Mouse (Mus musculus): ENCODE measurements around the gene Sft2d1. TPM values are rescaled to one million over a fixed set of nuclear protein-coding genes. Genes with fewer than 3 reads are reported as not detected.
"Not testable (repeated sequence)": the region's sequence is repeated elsewhere in the genome, so short reads cannot be mapped to it uniquely, and the experiment has no call there.

Gene Sft2d1
- total RNA-seq, 4 experiments from 2014 or later = 42.0 to 50.0 (median 45.0) TPM

- DNase-seq = no peak
Observed at GRCm38 (mm10) chr17:8302772-8303438, 8.0 kb upstream of the Sft2d1 start.

GRCm38 (mm10) chr17:8303671-8304070 lies 7.2 kb upstream of the Sft2d1 start:
- no peak for DNase-seq

GRCm38 (mm10) chr17:8305801-8306200 lies 5.1 kb upstream of the Sft2d1 start:
- DNase-seq = no peak

GRCm38 (mm10) chr17:8311751-8312150 lies 849 bp downstream of the Sft2d1 start:
- no peak for DNase-seq

GRCm38 (mm10) chr17:8313976-8314375 lies 3.1 kb downstream of the Sft2d1 start:
- DNase-seq = no peak

- DNase-seq = no peak
Observed at GRCm38 (mm10) chr17:8316251-8316650, 5.3 kb downstream of the Sft2d1 start.

- DNase-seq = not testable (repeated sequence)
Observed at GRCm38 (mm10) chr17:8326877-8327276, 16.0 kb downstream of the Sft2d1 start.

- no peak for DNase-seq
Observed at GRCm38 (mm10) chr17:8328511-8329174, 17.7 kb downstream of the Sft2d1 start.

GRCm38 (mm10) chr17:8330602-8331001 lies 19.7 kb downstream of the Sft2d1 start:
- no peak for DNase-seq

GRCm38 (mm10) chr17:8337159-8337558 lies 26.3 kb downstream of the Sft2d1 start, which contains the start of gene Prr18:
Gene Prr18, plus strand, starts transcription at chr17:8337459.
- DNase-seq = not testable (repeated sequence)

GRCm38 (mm10) chr17:8339666-8340374 lies 28.9 kb downstream of the Sft2d1 start:
- DNase-seq = no peak

GRCm38 (mm10) chr17:8340407-8341359 lies 29.8 kb downstream of the Sft2d1 start:
- no peak for DNase-seq

- no peak for DNase-seq
Observed at GRCm38 (mm10) chr17:8341360-8341963, 30.6 kb downstream of the Sft2d1 start.

- DNase-seq = no peak
Observed at GRCm38 (mm10) chr17:8342706-8343105, 31.8 kb downstream of the Sft2d1 start.

- no peak for DNase-seq
Observed at GRCm38 (mm10) chr17:8343416-8343815, 32.5 kb downstream of the Sft2d1 start.

- no peak for DNase-seq
Observed at GRCm38 (mm10) chr17:8347765-8348285, 36.9 kb downstream of the Sft2d1 start.

GRCm38 (mm10) chr17:8348941-8349340 lies 38.0 kb downstream of the Sft2d1 start:
- no peak for DNase-seq

GRCm38 (mm10) chr17:8351088-8351487 lies 40.2 kb downstream of the Sft2d1 start:
- DNase-seq = no peak

GRCm38 (mm10) chr17:8355692-8356091 lies 44.8 kb downstream of the Sft2d1 start, which contains the start of gene T2:
Gene T2, plus strand, starts transcription at chr17:8355992.
- no peak for DNase-seq

GRCm38 (mm10) chr17:8357498-8357897 lies 46.6 kb downstream of the Sft2d1 start:
- no peak for DNase-seq

- DNase-seq = no peak
Observed at GRCm38 (mm10) chr17:8360876-8361275, 50.0 kb downstream of the Sft2d1 start.

All from adrenal gland, adult 8-10 months (tissue).